Mouse (Mus musculus) liver, adult 10 weeks (tissue): ENCODE data around the gene Gm21797. TPM values are rescaled to one million over a fixed set of nuclear protein-coding genes. Genes with fewer than 3 reads are reported as not detected.

Experiments used
- polyA plus RNA-seq: library from polyadenylated mRNA; stranded (reverse); fragments of 350-450 nt; fragmentation: Illumina TruSeq; extraction: RNeasy Lipid Tissue Mini Kit (QIAGEN cat#74804); gene quantifications from one replicate; pipeline ENCODE4 v1.2.3, GENCODE M21; 2014; ENCODE audit warnings: low read depth, low replicate concordance

Gene Gm21797
- not detected for polyA plus RNA-seq

GRCm38 (mm10) chrY:40775665-40776064 is at the start of gene Gm21797:
Gm21797 (minus strand) TSS chrY:40775765.

GRCm38 (mm10) chrY:40804614-40805013 is 29.0 kb upstream of the Gm21797 start, which contains the start of gene Gm20795:
Gm20795 (plus strand) TSS chrY:40804914.

Other genes with a start within 250 kb of the Gm21797 start
- gene Gm21852, start 123.8 kb downstream of the Gm21797 start, polyA plus RNA-seq, result not detected
- not detected for gene Gm20795, start 29.1 kb upstream of the Gm21797 start, polyA plus RNA-seq